Mouse (Mus musculus): ENCODE measurements at regions not wholly inside any gene's neighbourhood (a gene's known extent, or its start where the extent isn't known, plus 50 kb on each side); places are given as distances from the start of the nearest gene placed in this dataset.

DNA sequence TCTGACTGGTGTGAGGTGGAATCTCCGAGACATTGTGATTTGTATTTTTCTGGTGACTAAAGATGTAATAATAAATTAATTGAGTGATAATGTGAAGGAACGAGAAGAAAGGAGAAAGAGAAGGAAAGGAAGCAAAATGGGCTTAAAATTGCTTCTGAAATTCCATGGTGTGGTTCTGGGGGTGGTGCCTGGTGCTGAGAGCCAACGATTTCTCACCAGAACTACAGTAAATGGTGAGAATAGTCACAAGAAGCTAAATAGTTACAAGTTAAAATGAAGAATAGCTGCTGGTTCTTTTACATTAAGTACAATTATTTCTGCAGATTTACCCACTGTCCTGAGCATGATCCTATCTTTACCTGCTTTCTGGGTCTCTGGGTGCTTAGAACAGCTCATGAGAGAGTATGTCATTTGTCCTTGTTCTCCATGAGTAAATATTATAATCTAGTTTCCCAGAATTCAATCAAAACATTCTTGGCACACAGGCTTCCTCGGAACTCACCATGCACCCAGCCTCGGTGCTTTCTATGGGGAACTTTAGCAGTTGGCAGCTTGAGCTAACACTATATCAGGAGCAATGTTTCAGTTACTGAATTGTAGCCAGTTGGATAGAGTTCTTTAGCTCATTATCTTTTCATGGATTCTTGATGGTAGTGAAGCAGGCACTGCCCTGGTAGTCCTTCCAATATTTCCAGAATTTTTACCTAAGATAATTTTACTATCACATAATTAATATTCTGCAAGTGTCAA lies 1198.6 kb downstream of the Epha7 start:
- Histone ChIP-seq H3K4me1 (no peaks in the 10 kb centered on the region), H3K36me3 (no peaks in the 10 kb centered on the region), H3K27me3 (no peaks in the 10 kb centered on the region), H3K4me3 (no peak overlapping the region), H3K27ac (no peak overlapping the region), H3K9me3 (replicated peaks) (no peaks in the 10 kb centered on the region), H3K4me2 (replicated peaks) (no peak overlapping the region), H3K9ac (no peak overlapping the region)
- WGBS: 85% methylated on average over 5 of the region's 5 CpGs
- ATAC-seq (ENCODE audit: low FRiP score): no peak

DNA sequence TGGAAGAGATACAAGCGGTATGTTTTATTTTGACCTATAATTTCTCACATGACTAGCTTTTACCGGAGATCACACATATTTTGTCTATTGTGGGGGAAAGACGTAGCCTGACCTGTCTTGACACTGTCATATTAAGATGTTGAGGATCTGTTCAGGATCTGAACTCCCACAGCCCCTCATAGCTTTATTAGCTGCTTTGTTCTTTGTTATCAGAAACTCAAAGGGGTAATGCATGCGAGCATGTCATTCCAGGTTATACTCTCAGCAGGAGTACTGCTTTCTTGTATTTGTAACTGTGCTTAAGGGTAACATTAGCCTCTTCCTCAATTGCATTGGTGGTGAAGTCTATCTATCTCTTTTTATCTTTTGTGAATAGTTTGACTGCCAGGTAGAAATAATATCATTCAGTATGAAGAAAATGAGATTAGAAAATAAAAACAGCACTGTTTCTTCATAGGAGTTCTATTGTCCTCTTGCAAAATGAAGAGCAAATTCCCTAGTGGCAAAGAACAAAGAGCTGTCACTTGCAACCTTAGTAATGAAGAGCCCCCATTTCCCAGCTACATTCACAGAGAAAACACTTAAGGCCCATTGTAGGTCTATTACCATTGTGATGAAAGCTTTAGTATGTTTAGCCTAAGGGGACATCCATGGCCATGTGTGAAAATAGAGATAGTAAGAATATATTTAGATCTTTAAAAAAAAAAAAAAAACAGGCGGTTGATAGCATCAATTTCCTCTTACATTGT lies 1226.7 kb downstream of the Epha7 start:
- Histone ChIP-seq H3K4me2 (replicated peaks) (no peak overlapping the region), H3K4me1 (0 out of 2 replicates have a peak, but pooled peaks cover 2% of the 10 kb centered on the region), H3K27ac (peak overlapping the region; percentile 35; the same call in 1 of the 2 replicates), H3K36me3 (no peaks in the 10 kb centered on the region), H3K9ac (no peak overlapping the region), H3K27me3 (no peaks in the 10 kb centered on the region), H3K4me3 (no peak overlapping the region), H3K9me3 (replicated peaks) (no peaks in the 10 kb centered on the region)
- ATAC-seq (ENCODE audit: low FRiP score): peak; percentile 35; the same call in 1 of the 2 replicates
- 49% methylated on average over 5 of the region's 5 CpGs for WGBS

GRCm38 (mm10) chr4:30064987-30065386 lies 1252.1 kb downstream of the Epha7 start:
- Histone ChIP-seq H3K27ac (no peak overlapping the region), H3K36me3 (no peaks in the 10 kb centered on the region), H3K4me1 (no peaks in the 10 kb centered on the region), H3K4me2 (replicated peaks) (no peak overlapping the region), H3K9ac (no peak overlapping the region), H3K4me3 (no peak overlapping the region), H3K9me3 (replicated peaks) (no peaks in the 10 kb centered on the region), H3K27me3 (no peaks in the 10 kb centered on the region)
- WGBS: 81% methylated on average over 3 of the region's 3 CpGs
- ATAC-seq (ENCODE audit: low FRiP score): no peak

DNA sequence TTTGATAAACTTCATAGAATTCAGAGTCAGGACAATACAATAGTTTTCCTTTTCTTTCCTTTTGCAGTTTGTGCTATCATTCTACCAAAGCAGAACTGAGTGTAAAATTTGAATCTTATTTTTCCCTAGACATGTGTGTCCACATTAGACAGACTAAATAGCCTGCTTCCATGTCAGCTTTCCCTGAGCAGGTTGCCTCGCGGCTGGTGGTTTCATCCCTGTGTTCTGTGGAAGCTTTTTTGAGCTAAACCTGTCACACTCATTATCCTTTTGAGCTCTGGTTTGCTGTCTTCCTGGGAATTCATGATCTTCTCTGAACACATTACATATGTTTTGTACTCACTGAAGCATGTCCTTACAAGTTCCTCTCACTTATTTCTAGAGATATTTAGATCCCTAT lies 1286.2 kb downstream of the Epha7 start:
- Histone ChIP-seq H3K27ac (no peak overlapping the region), H3K4me2 (replicated peaks) (no peak overlapping the region), H3K9ac (no peak overlapping the region), H3K9me3 (replicated peaks) (no peaks in the 10 kb centered on the region), H3K4me1 (no peaks in the 10 kb centered on the region), H3K27me3 (no peaks in the 10 kb centered on the region), H3K4me3 (no peak overlapping the region), H3K36me3 (no peaks in the 10 kb centered on the region)
- 82% methylated on average over 2 of the region's 2 CpGs for WGBS
- ATAC-seq (ENCODE audit: low FRiP score): no peak

DNA sequence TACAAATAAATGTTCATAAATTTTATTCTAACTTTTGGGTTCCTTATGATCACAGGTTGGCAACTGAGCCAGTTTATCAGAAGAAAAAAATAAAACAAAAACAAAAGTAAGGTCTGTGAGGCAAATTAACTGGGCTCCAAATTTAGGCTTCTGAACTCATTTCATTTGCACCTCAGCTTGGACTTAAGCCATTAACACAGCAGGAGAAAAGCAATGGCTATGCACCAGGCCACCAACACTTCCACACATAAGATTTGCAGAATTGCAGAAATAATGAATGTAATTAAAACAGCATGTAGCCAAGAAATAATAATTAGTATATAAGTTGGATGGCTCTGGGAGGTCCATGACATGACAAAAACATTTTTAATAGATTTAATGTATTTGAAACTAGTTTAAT lies 1320.1 kb downstream of the Epha7 start:
- Histone ChIP-seq H3K27me3 (no peaks in the 10 kb centered on the region), H3K4me2 (replicated peaks) (no peak overlapping the region), H3K4me3 (no peak overlapping the region), H3K4me1 (no peaks in the 10 kb centered on the region), H3K27ac (no peak overlapping the region), H3K9me3 (replicated peaks) (no peaks in the 10 kb centered on the region), H3K9ac (no peak overlapping the region), H3K36me3 (no peaks in the 10 kb centered on the region)
- no peak for ATAC-seq (ENCODE audit: low FRiP score)
